Mouse (Mus musculus): ENCODE data around the gene Prr19.

- TF ChIP-seq CTCF (IDR thresholded peaks at IDR 0.05; ENCODE audit: low read depth) (no peak), EP300 (IDR thresholded peaks at IDR 0.05; ENCODE audit: low read depth) (no peak)
These were observed 20.9 kb downstream of the Prr19 start for GRCm38 (mm10) chr7:25322058-25322484.

Measured in liver, postnatal 0 days (tissue).